Mouse (Mus musculus): ENCODE data around the gene Chit1.

Gene Chit1

DNA sequence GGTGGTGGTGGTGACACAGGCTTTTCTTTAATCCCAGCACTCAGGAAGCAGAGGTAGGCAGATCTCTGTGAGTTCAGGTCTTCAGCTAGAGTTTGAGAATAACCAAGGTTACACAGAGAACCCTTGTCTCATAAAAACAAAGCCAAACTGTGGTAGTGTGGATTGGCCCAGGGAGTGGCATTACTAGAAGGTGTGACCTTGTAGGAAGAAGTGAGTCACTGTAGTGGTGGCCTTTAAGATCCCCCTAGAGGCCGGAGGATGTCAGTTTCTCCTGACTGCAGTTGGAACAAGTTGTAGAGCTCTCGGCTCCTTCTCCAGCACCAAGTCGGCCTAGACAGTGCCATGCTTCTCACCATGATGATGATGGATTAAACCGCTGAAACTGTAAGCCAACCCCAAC lies at the start of gene Chit1:
Gene Chit1, plus strand, starts transcription at position 264 of the 400 bp plus-strand sequence.
- DNase-seq, result no peak

GRCm38 (mm10) chr1:134061915-134062314 lies 49.1 kb upstream of the Chit1 start:
- no peak for DNase-seq

DNA sequence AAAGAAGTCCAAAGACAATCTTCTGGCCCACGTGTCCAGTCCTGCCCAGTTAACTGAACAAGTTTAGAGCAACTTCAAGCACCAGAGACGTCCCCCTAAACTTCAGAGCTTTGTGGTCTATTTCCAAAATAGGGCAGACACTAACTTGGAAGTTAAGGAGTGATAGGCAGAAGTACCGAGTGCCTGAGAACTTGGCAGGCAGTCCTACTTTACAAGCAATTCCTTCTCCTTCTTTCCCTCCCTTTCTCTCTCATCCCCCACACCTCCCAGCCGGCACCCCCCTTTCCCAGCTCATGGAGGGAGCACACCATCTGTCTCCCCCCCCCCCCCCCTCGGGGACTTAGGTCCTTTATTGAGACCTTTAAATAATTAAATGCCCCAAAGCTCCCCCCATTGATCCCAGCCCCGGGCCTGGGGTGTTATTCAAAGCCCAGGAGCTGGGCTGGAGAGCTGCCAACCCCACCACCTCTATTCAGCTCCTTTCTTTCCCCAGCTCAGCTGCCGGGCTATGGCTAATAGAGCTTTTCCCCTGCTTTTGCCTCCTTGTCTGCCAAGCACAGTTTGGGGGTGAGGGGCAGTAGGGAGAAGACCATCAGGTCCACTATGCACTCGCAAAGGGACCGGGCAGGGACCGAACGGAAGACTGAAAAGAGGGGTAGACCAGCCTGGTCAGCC lies 48.5 kb upstream of the Chit1 start:
- DNase-seq, result no peak

DNA sequence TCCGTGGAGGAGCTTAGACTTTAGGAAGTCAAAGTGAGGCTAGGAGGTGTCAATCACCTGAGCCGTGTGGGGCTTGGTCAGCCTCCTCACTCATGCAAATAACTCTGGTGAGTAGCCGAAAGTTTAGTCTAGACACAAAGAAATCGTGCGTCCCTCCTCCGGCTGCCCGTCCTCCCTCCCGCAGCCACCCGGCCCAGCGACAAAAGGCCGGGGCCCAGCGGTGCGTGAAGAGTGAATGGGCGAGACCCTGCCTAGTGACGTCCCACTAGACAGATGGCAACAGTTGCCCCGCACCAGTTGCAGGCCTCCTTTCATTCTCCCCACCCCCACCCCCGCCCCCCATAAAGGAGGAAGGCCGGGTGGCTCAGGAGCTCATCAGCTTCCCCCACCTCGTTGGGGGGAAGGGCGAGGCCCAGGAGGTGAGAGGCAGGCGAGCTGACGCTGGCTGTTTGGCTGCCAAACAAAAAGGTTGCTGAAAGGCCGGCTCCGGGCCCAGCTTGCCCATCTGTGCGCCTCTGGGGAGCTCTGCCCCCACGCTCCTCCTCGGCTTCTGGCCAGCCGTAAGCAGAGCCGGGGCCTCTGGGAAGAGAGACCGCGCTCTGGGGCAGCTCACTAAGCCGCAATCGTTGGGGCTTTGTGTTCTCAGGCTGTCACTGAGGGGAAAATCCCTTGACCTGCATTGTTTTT lies 47.8 kb upstream of the Chit1 start:
- peak; percentile 70 for DNase-seq

GRCm38 (mm10) chr1:134063773-134064125 lies 47.3 kb upstream of the Chit1 start:
- DNase-seq, result peak; percentile 74

GRCm38 (mm10) chr1:134064296-134064831 lies 46.7 kb upstream of the Chit1 start:
- DNase-seq, result no peak

DNA sequence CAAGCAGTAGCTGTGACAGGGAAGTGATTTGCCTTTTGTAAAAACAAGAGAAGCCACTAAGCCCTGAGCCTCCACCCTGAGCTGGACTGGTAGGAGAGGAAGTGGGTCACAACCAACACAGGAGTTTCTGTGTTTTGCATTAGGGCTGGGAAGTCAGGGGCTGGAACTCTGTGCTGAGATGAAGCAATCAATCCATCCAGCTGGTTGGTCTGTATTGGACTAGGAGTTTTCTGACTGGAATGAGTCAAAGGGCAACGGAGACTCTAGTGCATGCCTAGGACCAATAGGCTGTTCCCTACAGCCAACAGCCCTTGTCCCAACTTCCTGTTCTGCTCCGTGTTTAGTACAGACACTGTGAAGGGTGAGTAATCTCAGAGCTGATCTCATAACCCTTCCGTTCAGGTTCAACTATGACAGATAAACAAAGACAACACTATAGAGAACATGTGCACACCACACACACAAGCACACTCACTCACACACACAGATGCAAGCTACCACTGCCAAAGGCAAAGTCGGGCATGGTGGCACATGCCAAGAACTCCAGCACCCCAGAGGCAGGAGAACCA lies 45.7 kb upstream of the Chit1 start:
- DNase-seq, result peak; percentile 66

DNA sequence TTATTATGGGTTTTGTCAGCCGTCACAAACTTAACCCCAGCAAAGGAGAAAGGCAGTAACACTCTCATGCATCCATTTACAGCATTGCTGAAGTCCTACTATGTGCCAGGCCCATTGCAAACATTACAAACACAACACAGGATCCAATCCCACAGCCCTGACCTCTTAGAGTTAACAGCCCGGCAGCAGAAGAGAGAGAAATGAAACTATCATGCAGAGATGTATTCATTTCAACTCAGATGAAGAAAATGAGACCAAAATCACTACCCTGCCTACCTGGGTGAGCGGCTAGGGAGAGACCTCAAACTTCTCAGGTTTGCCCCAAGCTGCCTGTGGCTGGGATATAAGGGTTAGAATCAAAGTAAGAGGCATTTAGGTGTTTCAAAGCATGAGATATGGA lies 44.5 kb upstream of the Chit1 start:
- no peak for DNase-seq

GRCm38 (mm10) chr1:134067143-134067619 lies 43.9 kb upstream of the Chit1 start:
- peak; percentile 84 for DNase-seq

GRCm38 (mm10) chr1:134070099-134070669 lies 40.9 kb upstream of the Chit1 start:
- DNase-seq, result no peak

DNA sequence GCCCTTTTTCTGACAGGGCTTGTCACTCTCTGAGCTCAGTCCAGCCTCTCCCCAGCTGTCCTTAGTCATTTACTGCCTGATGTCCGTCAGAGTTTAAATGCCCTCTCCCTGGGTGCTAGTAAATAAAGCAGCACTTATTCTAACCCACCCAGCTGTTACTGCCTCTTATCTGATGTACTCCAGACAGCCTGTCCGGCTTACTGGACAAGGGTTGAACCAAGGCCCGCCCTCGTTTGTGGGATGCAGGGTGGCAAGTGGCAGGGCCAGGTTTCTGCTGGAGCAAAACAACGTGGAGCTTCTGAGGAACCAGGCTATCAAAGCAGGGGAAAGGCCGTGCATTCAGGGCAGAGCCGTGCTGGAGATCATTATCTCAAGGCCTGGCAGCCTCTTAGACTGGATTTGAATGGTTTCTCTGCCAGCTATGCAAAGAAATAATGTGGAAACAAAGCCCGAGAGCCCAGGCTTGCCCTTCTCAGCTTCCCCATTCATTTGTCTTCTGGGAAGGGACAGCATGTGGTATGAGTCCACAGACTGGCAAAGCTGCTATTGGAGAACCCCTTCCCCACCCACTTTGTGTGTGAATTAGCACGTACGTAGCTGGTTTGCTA lies 39.5 kb upstream of the Chit1 start:
- DNase-seq, result peak; percentile 86

- no peak for DNase-seq
These were observed 37.9 kb upstream of the Chit1 start for GRCm38 (mm10) chr1:134073061-134073564.

DNA sequence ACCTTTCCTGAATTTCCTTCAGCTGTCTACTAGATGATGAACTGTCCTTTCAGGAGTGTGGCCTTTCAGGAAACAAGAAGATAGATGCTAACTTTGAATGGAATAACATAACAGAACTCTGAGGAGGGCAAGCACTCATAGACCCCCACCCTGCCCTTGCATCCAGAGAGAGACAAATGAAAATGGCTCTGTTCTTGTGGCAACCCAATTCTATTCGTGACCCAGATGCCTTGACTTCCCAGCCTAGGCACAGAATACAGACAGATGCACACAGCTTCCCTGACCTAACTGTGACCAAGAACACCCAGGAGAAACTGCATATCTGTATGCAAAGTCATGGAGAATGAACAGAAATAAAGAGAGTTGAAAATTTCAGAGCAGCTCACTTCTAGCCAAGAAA lies 37.4 kb upstream of the Chit1 start:
- DNase-seq, result no peak

DNA sequence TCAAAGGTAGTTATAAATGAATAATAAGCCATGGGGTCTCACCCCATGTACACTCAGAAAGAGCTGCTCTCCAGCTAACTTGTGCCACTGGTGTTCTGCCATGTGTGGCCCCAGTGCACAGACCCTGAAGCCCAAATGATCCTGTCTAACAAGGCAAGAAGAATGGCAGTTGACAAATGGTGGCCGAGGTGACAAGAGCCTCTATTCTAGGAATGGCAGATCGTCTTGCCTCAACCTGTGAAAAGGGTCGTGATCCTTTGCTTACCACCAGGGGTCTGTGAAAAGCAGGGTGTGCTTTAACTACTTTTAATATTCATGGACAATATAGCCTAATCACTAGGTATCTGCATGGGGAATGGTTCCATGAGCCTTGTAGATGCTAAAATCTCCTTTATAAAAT lies 36.9 kb upstream of the Chit1 start:
- no peak for DNase-seq

DNA sequence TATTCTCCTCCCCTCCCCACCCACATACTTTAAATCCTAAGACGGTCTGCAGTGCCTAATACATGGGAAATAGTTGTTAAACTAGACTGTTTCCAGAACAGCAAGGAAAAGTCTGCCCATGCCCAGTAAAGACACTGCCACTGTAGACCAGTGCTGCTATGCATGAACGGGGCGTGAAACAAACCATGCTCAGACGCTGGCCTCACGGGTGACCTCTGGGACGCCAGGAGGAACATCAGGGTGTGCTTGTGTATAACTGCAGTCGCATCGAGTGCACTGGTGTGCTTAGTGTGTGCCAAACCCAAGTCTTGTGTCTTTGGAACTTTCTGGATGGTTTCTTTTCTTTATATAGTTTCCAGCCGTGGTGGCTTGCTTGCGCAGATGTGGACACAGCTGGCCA lies 36.4 kb upstream of the Chit1 start:
- DNase-seq, result no peak

DNA sequence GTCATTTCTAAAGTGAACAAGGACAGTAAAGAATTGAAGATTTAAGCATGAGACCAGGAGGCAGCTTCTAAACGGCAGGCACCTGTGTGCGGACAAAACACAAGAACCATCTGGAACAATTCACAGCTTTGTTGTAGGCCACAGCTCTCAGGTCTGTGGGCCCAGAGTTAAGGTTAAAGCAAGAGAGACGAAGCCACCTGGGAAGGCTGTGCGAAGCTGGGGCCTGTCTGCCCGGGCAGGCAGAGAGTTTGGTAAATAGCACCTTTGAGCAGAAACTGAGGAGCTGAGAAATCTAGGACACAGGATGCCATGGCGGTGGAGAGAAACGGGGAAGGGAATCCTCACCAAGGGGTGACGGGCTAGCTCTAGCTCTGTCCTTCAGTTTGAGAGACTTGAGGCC lies 35.5 kb upstream of the Chit1 start:
- DNase-seq, result no peak

DNA sequence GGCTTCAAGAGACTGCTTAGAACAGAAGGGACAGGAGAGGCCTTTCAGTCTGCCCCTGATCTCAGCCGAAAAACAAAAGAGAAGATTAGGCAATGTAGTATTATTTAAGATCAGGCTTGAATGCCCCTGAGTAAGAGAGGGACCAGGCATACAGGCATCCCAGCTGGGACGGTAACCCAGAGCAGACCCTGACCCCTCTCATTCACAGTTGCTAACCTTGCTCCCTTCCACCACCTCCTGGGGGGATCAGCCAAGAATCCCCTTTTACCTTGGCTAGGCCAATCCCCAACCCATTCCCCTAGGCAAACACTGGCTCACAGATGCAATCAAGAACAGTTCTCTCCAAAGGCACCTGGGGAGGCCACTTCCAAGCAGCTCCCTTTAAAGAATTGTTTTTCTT lies 34.3 kb upstream of the Chit1 start:
- DNase-seq, result no peak

GRCm38 (mm10) chr1:134077389-134078060 lies 33.5 kb upstream of the Chit1 start:
- DNase-seq, result peak; percentile 56

GRCm38 (mm10) chr1:134078061-134078795 lies 32.8 kb upstream of the Chit1 start:
- peak; percentile 54 for DNase-seq

DNA sequence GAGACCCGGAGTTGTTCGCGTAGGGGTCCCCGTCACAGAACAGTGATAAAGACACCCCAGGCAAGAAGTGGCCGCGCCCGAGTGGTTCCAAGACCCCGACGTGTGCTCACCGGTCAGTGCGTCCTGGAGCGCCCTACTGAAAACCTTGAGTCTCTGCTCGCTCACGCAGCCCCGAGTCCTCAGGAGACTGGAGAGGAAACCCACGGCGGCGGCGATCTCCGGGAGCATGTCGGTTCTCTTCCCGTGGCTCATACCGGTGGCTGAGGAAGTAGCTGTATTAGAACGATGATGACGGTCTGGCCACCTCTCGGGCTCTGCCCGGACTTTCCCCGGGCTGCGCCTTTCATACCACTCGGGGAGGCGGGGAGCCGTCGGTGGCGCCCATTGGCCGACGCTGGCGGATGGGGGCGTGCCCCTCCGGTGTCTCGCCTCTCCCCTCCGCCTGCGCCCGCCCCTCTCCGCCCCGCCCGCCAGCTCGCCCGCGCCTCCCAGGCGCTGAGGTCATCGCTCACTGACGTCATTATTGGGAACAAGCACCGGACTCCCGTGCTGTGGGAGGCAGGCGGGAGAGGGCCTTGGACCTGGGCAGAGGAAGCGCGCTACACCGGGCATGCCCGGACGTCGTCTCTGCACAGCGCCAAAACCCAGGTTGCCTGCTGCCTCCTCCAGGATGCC lies 32.1 kb upstream of the Chit1 start, which contains the start of gene Btg2:
Gene Btg2, minus strand, starts transcription at position 319 of the 675 bp plus-strand sequence.
- peak; percentile 98 for DNase-seq

Data from lung, postnatal 10 days (tissue).